Mouse (Mus musculus): ENCODE measurements around the gene Nxn. TPM values are rescaled to one million over a fixed set of nuclear protein-coding genes. Genes with fewer than 3 reads are reported as not detected.

Gene Nxn
- polyA plus RNA-seq, 1 experiment = 4.8 TPM

DNA sequence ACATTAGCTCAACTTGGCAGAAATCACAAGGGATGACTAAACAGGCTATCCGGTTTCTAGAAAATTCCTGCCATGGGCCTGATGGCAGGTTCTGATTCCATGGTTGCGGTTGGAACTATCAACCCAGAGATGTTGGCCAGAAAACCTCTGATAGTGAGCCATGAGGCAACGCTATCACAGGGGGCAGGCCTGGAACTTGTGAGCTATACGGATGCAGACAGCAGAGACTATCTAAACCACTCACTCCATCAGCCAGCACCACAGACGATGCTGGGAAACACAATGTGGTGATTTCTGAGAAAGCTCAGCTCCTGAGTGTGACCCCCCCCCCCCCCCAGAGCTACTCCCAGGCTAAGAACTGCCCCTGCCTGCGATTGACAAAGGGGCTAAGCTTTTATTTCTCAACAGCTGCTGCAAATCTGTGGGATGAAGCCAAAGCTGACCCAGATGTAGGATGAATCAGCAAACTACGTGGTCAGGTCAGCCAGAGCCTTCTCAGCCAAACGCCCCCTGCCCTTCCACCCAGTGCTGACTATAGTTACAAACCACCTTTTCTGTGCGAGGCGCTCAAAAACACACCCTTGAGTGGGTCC lies 112.3 kb downstream of the Nxn start:
- no peak for TF ChIP-seq GATA1 (IDR thresholded peaks at IDR 0.05; ENCODE audit: low read length)

DNA sequence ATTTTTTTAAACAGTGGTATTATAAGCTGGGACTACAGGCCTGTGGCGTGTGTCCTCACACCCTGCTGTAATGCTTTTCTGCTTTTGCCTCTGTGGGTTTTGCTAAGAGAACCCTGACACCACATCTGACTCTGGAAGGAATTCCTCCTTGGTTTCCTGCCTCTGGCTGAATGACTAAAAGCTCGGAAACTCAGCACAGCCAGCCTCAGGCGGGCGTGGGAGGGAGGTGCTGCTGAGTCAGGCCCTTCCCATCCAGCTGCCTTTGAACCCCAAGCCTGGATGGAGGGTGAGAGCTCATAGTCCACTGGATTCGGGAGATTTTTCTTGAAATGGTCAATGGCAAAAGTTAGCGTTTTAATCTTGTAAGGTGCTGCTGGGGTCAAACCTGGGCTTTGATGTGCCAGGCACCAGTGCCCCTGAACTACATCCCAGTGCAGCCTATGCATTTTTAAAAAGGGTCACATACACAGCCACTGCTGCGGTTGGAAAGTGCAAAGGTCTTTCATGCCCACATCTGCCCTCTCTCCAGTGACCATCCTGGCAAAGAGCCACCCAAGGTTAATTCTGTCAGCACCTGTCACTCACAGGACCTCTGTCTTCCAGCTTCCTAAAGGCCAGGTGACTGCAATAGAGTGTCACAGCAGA lies 113.4 kb downstream of the Nxn start:
- no peak for TF ChIP-seq GATA1 (IDR thresholded peaks at IDR 0.05; ENCODE audit: low read length)

DNA sequence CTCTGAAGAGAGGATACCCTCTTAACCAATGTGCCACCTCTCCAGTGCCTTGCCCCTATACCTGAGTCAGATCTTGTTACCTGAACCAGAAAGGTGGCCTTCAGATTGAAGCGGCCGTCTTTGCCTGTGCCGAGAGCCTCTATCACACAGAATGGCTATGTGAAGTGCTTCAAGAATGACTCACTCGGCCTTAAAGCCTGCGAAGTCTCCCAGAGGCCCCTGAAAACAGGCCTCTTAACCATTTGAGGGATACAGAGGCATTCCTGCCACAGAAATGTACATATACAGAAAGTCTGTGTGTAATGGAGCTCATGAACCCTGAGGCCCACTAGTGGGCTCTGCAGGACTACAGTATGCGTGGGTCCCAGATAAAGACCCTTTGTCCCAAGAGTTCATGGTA lies 115.1 kb downstream of the Nxn start:
- TF ChIP-seq GATA1 (IDR thresholded peaks at IDR 0.05; ENCODE audit: low read length) = no peak

DNA sequence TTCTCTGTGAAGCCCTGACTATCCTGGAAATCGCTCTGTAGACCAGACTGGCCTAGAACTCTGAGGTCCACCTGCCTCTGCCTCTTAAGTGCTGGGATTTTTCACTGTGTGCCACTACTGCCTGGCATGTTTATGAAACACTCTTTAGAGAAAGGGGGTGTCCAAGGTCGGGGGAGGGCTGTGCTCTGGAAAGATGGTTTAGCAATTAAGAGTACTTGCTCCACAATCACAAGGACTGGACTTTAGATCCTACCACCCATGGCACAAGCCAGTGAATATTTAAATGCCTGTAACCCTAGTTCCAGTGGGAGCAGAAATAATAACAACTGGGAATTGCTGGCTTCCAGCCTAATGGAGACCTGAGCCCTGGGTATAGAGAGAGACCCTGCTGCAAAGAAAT lies 119.0 kb downstream of the Nxn start:
- TF ChIP-seq GATA1 (IDR thresholded peaks at IDR 0.05; ENCODE audit: low read length) = no peak

DNA sequence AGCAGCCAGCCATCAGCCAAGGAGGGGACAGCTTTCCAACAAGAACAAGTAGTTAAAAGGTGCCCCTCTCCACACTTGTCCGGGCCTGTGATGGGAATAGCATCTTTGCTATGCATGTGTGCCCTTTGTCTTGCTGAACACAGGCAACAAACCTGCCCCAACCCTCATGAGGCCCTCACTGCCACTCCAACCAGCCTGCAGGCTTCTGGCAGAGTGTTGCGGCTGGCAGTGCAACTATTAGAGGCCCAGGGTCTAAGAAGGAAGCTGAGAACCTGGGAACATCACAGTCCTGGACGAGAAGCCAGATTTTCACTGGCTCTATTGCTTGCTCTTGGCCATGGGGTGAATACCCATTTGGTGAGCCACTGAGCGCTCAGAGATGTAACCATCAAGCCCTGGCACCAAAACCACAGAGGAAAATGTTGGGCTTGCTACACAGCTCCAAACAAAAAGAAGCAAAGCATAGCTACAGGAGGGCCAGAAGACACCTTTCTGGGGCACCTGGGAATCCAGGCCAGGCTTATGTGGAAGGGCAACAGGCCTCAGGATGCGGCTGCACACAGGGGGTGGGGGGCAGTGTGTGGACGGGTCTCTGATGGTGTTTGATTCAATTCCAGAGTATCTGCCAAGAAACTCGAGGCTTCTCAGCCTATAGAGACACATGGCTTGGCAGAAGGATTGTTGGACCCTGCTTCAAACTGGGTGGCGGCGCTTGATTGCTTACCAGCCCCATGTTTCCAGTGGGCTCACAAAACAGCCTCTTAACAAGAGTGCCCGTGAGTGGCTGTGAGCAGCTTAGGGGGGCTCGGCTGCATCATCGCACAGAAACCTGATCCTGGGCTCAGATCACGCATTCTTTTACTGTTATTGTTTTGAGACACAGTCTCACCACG lies 119.7 kb downstream of the Nxn start:
- no peak for TF ChIP-seq GATA1 (IDR thresholded peaks at IDR 0.05; ENCODE audit: low read length)

DNA sequence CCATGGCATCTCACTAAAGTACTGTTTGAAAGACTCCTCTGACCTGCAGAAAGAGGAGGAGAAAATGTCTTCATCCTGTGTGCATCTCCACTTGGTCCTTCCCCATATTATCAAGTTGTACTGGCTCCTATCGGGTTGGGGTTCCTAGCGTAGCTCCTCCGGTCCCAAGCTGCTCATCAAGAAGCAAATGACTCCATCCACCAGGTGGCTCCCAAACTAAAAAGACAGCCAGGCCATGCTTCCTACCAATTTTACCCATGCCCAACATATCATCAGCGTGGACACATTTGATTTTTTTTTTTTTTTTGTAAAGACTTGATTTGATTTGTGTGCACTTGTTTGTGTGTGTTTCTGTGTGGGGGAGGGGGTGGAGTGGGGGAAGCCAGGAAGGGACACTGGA lies 126.5 kb downstream of the Nxn start:
- TF ChIP-seq GATA1 (IDR thresholded peaks at IDR 0.05; ENCODE audit: low read length) = no peak

DNA sequence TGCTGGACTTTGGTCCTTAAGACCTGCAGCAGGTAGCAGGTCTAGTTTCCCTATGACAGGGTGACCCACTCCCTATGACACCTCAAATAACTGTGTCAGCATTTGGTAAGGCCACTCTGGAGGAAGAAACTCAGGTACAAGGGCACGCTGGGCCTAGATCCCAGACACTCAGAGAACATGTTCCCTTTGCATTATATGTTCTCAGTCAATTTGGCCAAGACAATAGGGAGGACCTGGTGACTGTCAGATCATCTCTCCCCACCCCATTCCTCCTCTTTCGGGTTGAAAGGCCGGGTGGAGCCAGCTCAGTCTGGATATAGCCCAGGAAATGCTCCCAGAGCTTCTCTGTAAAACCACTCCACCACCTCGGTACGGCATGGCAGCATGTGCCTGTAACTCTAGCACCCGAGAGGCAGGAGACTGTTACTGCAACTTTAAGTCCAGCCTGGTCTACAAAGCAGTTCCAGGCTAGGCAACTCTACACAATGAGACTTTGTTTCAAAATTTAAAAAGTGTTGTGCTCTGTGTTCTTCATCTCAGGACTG lies 130.3 kb downstream of the Nxn start:
- no peak for TF ChIP-seq GATA1 (IDR thresholded peaks at IDR 0.05; ENCODE audit: low read length)

DNA sequence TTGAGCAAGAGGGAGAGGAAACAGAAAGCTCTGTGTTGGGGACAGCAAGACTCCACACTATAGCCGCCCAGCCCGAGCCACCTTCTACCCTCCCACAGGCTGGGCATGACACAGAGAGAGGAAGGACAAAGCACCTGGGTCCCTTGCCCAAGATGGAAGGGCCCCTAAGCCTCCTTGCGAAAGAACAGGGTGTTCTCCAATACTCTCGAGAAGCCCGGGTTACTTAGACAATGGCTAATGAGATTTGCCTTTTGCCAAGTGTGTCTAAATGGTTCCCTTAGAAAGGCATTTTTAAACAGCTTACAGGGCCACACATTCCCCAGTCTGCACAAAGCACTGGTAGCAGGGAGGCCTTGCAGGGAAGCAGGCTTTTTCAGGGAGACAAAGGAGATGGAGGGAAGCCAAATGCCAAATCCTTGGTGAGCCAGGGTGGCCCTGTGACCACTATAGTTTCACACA lies 130.9 kb downstream of the Nxn start:
- TF ChIP-seq GATA1 (IDR thresholded peaks at IDR 0.05; ENCODE audit: low read length) = no peak

DNA sequence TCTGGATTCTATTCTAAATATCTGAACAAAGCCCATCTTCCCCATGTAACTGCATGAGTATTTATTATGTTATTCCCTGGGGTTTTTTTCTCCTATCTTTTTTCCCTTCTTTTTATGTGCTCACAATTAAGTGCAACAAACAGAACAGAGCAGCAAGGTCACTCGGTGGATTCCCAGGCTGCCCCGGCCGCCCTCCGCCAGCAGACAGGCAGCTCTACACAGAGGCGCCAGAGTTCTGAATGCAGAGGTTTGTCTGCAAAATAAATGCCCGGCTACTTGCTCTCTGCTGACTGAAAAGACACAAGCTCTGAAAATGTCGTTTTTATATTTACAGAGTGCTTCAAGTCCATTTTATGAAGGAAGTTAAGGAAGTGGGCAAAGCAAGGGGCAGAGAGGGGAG lies 131.4 kb downstream of the Nxn start:
- no peak for TF ChIP-seq GATA1 (IDR thresholded peaks at IDR 0.05; ENCODE audit: low read length)

DNA sequence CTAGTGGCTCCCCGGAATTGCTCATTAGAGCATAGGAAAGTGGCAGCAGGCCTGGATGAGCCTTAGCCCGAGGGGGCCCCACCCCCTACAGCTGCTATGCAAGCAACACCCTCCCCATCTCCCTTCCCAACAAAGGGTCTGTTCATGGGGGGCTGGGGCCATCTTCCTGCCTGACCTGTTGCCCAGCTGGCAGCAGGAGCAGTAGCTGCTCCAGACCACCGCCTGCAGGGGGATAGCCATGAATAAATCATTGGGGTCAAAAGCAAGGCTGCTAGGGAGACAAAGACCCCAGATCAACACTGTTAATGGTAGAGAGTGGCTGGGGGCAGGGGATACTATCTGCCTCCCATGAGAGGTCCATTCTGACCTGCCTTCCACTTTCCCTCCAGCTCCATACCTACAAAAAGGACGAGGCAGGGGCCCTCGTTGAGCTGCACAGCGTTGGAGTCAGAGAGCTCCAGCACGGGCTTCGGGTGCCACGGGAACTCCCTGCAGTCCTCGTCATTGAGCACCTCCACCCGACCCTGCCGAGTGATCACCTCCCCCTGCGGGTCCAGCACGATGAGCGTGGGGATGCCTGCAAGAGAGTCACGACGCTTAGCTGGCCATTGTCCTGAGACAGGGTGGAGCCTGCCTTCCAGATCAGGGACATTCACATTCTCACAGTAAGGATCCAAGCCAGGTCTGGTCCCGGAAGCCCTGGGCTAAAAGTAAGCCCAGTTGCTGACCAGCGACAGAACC lies 136.2 kb downstream of the Nxn start:
- TF ChIP-seq GATA1 (IDR thresholded peaks at IDR 0.05; ENCODE audit: low read length) = no peak

DNA sequence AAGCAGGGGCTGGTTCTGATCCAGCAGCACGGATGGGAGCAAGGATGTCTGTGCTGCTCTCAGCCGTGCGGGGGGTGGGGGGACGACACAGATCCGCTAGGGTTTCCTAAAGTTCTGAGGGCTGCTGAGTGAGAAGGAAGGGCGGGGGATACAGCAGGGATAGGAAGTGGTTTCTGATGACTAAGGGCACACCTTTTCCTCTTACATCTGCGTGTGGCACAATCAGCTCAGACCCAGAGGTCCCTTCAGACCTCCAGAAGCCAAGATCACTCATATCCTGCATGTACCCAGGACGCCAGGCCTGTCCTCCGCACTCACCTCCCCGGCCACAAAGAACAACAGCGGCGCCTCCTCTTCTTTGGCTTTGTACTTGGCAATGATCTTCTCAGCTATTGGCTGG lies 137.7 kb downstream of the Nxn start:
- no peak for TF ChIP-seq GATA1 (IDR thresholded peaks at IDR 0.05; ENCODE audit: low read length)

DNA sequence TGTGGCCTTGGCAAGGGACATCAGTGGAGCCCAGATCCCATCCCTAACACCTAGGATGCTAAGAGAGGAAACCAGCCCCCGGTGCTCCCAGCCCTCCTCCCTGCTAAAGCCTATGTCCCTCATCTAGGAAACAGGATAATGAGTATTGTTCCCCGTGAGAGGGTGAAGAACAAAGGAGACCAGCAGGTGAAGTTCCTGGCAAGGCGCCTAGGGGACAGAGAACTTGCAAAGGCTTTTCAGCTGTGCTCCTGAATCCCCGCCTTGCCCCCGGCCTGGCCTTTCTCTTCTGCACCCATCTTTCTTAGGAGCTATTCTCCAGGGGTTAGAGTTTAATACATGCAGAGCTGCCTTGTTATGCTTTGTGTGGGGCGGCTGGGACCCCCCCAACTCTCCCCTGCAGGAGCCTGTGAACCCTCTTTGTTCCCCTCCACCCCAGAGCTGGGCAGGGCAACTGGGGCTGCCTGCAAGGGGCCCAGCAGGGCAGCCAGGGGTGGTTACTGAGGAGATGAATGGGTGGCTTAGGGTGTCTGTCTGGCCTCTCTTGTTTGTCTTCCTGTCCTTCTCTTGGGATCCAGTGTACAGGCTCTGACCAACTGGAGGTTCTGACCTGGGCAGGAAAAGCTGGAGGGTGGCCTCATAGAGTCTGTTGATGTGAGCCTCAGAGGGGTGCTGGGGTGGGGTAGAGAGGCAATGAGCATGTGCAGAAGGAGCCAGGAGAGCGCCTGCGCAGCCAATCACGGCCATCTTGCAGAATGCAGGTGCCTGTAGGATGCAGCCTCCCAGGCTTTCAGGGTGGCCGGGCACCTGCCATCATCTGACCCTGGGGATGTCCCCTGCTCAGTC lies 138.5 kb downstream of the Nxn start:
- no peak for TF ChIP-seq GATA1 (IDR thresholded peaks at IDR 0.05; ENCODE audit: low read length)

DNA sequence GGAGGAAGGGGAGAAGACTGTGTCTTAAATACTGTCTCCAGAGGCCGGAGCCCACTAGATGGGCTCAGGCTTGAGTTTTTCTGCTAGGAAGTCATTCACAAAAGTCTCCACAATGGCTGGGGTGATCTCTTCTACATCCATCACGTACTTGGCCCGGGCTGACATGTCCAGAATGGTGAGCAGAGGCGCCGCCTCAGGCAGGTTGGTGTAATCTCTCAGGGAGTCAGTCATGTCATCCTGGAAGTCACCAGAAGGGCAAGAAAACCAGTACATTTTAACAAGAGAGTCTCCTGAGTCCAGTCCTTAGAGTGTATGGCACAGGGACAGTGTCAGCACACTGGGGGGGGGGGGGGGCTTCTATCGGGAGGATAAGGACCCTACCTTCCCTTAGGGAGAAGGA lies 140.4 kb downstream of the Nxn start:
- TF ChIP-seq GATA1 (IDR thresholded peaks at IDR 0.05; ENCODE audit: low read length) = no peak

DNA sequence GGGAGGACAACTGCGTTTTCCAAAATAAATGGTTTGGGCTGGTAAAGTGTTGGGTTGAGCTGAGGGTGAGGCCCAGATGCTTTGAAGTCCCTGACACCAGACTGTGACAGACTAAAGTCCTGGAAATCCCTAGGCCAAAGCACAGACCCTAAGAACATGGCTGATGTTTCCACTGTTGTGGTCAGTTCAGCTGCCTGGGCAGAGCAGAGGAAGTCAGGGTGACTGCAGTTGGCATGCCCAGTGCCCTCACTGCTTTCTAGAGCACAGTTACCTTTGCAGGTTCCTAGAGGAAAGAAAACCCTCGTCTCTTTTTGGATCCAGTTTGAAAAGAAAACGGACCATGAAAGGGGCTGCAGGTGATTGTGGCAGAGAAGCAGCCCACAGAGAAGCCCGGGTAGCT lies 141.6 kb downstream of the Nxn start:
- no peak for TF ChIP-seq GATA1 (IDR thresholded peaks at IDR 0.05; ENCODE audit: low read length)

DNA sequence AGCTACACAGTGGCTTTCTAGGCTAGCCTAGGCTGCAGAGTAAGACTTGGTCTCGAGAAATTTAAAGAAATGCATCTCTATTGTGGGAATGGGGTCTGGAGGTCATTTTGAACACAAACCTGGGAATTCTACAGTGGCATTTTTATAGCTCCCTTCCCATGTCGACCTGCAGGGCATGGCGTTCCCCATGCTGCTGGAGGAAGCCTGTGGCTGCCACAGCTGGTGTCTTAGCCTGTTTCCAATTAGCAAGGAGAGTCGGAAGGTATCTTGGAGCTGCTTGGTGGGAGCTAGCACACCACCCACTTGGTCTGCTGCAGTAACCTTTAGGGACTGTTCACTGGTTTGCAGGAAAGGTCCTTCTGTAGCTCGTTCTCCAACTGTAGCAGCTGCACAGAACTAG lies 142.8 kb downstream of the Nxn start:
- no peak for TF ChIP-seq GATA1 (IDR thresholded peaks at IDR 0.05; ENCODE audit: low read length)

All from G1E-ER4 (cell line).